Comparison of ENCODE assay signal across 10 mouse cellular contexts in the genomic region with DNA sequence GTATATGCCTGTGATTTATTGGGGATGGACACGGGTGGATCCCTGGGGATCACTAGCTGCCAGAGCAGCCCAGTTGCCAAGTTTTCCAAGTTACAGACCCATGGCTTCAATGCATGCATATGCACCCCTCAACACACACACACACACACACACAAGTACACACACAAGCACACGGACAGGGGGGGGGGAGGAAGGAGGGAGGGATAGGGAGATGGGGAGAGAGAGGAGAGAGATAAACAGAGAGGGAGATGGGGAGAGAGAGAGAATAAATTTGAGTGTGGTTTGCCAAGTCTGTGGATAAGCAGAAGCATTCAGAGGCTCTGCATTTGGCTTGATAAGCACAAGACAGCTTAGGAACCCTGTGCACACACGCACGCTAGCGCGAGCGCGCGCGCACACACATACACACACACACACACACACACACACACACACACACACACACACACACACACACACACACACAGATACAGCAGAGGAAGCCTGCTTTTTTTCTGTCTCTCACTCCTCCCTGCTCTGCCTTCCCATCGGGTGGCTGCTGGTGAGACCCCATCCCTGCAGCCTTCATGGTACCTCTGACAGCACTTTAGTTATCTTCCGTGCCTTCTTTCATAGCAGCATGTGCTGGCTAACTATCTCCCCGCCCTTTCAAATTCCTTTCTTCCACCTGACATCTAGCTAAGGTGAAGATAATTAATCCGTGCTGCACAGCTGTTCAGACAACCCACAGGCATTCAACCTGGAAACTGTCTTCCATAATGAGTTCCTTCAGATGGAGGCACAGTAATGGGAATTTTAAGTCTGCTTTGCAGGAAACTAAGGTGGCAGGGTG. TPM values are rescaled to one million over a fixed set of nuclear protein-coding genes. Genes with fewer than 3 reads are reported as not detected.
DNase-seq lines count a peak whose midpoint lies in the region; ATAC-seq lines count a peak whose summit lies in the region.
"Had no signal": no experiment of that assay in that cellular context is flagged by ENCODE, and none has a peak within 500 bp of the region (broad histone marks: within the 10 kb centered on the region; RNA-seq: fewer than 3 reads in every experiment).

No protein-coding gene starts in this region.

- peak overlapping the region; percentile 13; the same call in 1 of the 2 replicates for H3K27ac ChIP-seq in midbrain, embryonic 10.5 days (replicated peaks)
- H3K27ac ChIP-seq in midbrain, embryonic 11.5 days (ENCODE audit: low read depth, low read length) = no peak overlapping the region
- H3K27ac ChIP-seq in liver, embryonic 12.5 days = peak overlapping the region; percentile 90

- peaks cover 32% of the 10 kb centered on the region for H3K4me1 ChIP-seq in midbrain, embryonic 10.5 days
- peaks cover 3% of the 10 kb centered on the region; the same call in 1 of the 2 replicates for H3K4me1 ChIP-seq in midbrain, embryonic 11.5 days (ENCODE audit: control insufficient read depth, insufficient read depth, low read length)
- peaks cover 62% of the 10 kb centered on the region for H3K4me1 ChIP-seq in liver, embryonic 12.5 days

- no peaks in the 10 kb centered on the region for H3K9me3 ChIP-seq in midbrain, embryonic 10.5 days (replicated peaks)
- H3K9me3 ChIP-seq in midbrain, embryonic 11.5 days (ENCODE audit: control insufficient read depth, low read length) = no peaks in the 10 kb centered on the region
- no peaks in the 10 kb centered on the region for H3K9me3 ChIP-seq in liver, embryonic 12.5 days (replicated peaks)
- H3K9me3 ChIP-seq: megakaryocyte, embryonic 14.5 days had no signal

- no peak overlapping the region for H3K4me2 ChIP-seq in midbrain, embryonic 11.5 days
- H3K4me2 ChIP-seq in liver, embryonic 12.5 days = peak overlapping the region; percentile 71

- no peaks in the 10 kb centered on the region for H3K36me3 ChIP-seq in midbrain, embryonic 10.5 days
- H3K36me3 ChIP-seq in midbrain, embryonic 11.5 days (ENCODE audit: control insufficient read depth, insufficient read depth, low read length) = no peaks in the 10 kb centered on the region
- H3K36me3 ChIP-seq in liver, embryonic 12.5 days = no peaks in the 10 kb centered on the region

- no peaks in the 10 kb centered on the region for H3K27me3 ChIP-seq in midbrain, embryonic 10.5 days (ENCODE audit: low read depth, poor library complexity, severe bottlenecking)
- H3K27me3 ChIP-seq in midbrain, embryonic 11.5 days (ENCODE audit: control insufficient read depth, insufficient read depth, low read length) = no peaks in the 10 kb centered on the region
- H3K27me3 ChIP-seq in liver, embryonic 12.5 days (replicated peaks) = no peaks in the 10 kb centered on the region
- H3K27me3 ChIP-seq: megakaryocyte, embryonic 14.5 days had no signal

- ATAC-seq in midbrain, embryonic 11.5 days (ENCODE audit: low FRiP score) = no peak
- peak; percentile 84 for ATAC-seq in erythroblast, adult 5-6 weeks (replicated peaks; ENCODE audit: low FRiP score, poor library complexity, severe bottlenecking)
- peak; percentile 95 for ATAC-seq in liver, embryonic 12.5 days

- WGBS in midbrain, embryonic 10.5 days = 82% methylated on average over 14 of the region's 14 CpGs
- WGBS in midbrain, embryonic 11.5 days = 76% methylated on average over 10 of the region's 14 CpGs
- 21% methylated on average over 8 of the region's 14 CpGs for WGBS in liver, embryonic 12.5 days (ENCODE audit: insufficient replicate concordance)

- H3K4me3 ChIP-seq in midbrain, embryonic 10.5 days = no peak overlapping the region
- no peak overlapping the region for H3K4me3 ChIP-seq in midbrain, embryonic 11.5 days (ENCODE audit: low read depth, low read length)
- H3K4me3 ChIP-seq in liver, embryonic 12.5 days = peak overlapping the region; percentile 35
- H3K4me3 ChIP-seq: megakaryocyte, embryonic 14.5 days had no signal

- DNase-seq in midbrain, embryonic 10.5 days (ENCODE audit: low spot score) = no peak
- DNase-seq in midbrain, embryonic 11.5 days (ENCODE audit: low spot score, missing footprints) = no peak
- DNase-seq in spleen, postnatal 36 days (ENCODE audit: low spot score in 2 of 2) = peak; percentile 34 to 57
- no peak for DNase-seq in embryo, embryonic 11 days
- DNase-seq in right cerebral cortex, postnatal 36 days (ENCODE audit: low spot score in 2 of 2) = no peak
- DNase-seq: cerebellum, adult 9-10 months; gastrocnemius, postnatal 25 days had no signal

- H3K9ac ChIP-seq in midbrain, embryonic 11.5 days (ENCODE audit: low read length) = no peak overlapping the region
- H3K9ac ChIP-seq in liver, embryonic 12.5 days = peak overlapping the region; percentile 47; the same call in 1 of the 2 replicates

RNA-seq across cellular contexts. Expression of gene Ripor2, which starts 30.7 kb away (rescaled TPM):
- polyA plus RNA-seq in midbrain, embryonic 10.5 days (2016; fragmentation: Nextera tagmentation; extraction: Ambion mirVana) = 3.5 and 6.6 TPM in 2 replicates
- polyA plus RNA-seq in midbrain, embryonic 11.5 days (2014; fragmentation: Nextera tagmentation; extraction: Ambion mirVana) = 9.2 and 11.1 TPM in 2 replicates
- total RNA-seq in erythroblast, adult 5-6 weeks (2015; ENCODE audit: low replicate concordance) = 20.2 and 21.1 TPM in 2 replicates
- total RNA-seq in erythroblast, adult 5-6 weeks (2017; ENCODE audit: low replicate concordance) = 13.3 and 18.8 TPM in 2 replicates
- 6.6 and 8.3 TPM in 2 replicates for polyA plus RNA-seq in liver, embryonic 12.5 days (2016; fragmentation: Nextera tagmentation; extraction: Ambion mirVana)

Comparison
In these comparisons a context has a peak if more than half of its experiments do, and no peak if none do; other contexts are left out.
1. DNase-seq: peak in spleen, postnatal 36 days (2 of 2); none in midbrain, embryonic 10.5 days (single experiment), midbrain, embryonic 11.5 days (single experiment), embryo, embryonic 11 days (single experiment) and right cerebral cortex, postnatal 36 days (0 of 2).